Mouse (Mus musculus) intestine, embryonic 14.5 days (tissue): Measurements from ENCODE around the gene Mrpl12. TPM values are rescaled to one million over a fixed set of nuclear protein-coding genes. Genes with fewer than 3 reads are reported as not detected.
A peak's percentile ranks its signal among the peaks of the same experiment; 100 is the strongest.

Source experiments
- ATAC-seq: fragments of 200-750 bp; cut with Nextera tagmentation; replicated peaks from 2 replicates; pipeline ENCODE4 v1.8.0; 2017; ENCODE audit warnings: low read depth, moderate number of reproducible peaks, moderate TSS enrichment, moderate library complexity; ENCODE audit not compliant: low FRiP score, low TSS enrichment
- DNase-seq: peaks from one replicate; pipeline ENCODE4 v3.0.0-alpha.2; 2018; ENCODE audit warnings: low spot score
- H3K27ac ChIP-seq: fragments of 300-500 bp; sonication (generic); 2 replicates; pipeline ENCODE4 v1.5.1; 2014; ENCODE audit warnings: low read depth, mild to moderate bottlenecking, control low read depth
- H3K27me3 ChIP-seq: fragments of 300-500 bp; sonication (generic); replicated peaks from 2 replicates; pipeline ENCODE4 v1.6.1; 2014; ENCODE audit warnings: low read length, control low read depth; ENCODE audit not compliant: control insufficient read depth, insufficient read depth
- H3K36me3 ChIP-seq: fragments of 300-500 bp; sonication (generic); 2 replicates; pipeline ENCODE4 v1.6.1; 2014; ENCODE audit warnings: low read length, control low read depth; ENCODE audit not compliant: control insufficient read depth, insufficient read depth
- H3K4me1 ChIP-seq: fragments of 300-500 bp; sonication (generic); replicated peaks from 2 replicates; pipeline ENCODE4 v1.6.1; 2014; ENCODE audit warnings: low read length, control low read depth, mixed read lengths; ENCODE audit not compliant: control insufficient read depth, insufficient read depth
- H3K4me2 ChIP-seq: fragments of 300-500 bp; sonication (generic); 2 replicates; pipeline ENCODE4 v1.6.1; 2014; ENCODE audit warnings: low read length
- H3K4me3 ChIP-seq: fragments of 300-500 bp; sonication (generic); 2 replicates; pipeline ENCODE4 v1.5.1; 2014; ENCODE audit warnings: low read depth, low read length, control low read depth, mixed read lengths
- H3K9ac ChIP-seq: fragments of 300-500 bp; sonication (generic); 2 replicates; pipeline ENCODE4 v1.6.1; 2014; ENCODE audit warnings: mild to moderate bottlenecking, low read length
- H3K9me3 ChIP-seq: fragments of 300-500 bp; sonication (generic); 2 replicates; pipeline ENCODE4 v1.6.1; 2016; ENCODE audit warnings: low read length, control low read depth; ENCODE audit not compliant: control insufficient read depth
- WGBS: fragments of 180-500 bp; shearing (Covaris S2); extraction: QIAGEN DNeasy Blood & Tissue Kit; methylation state at CpG from one replicate; pipeline ENCODE4 v1.1.7; 2014; 5-methylcytosine and 5-hydroxymethylcytosine counted together
- polyA plus RNA-seq: library from polyadenylated mRNA; unstranded; fragments of >200 nt; fragmentation: Nextera tagmentation; extraction: Ambion mirVana; gene quantifications from 2 replicates; pipeline ENCODE4 v1.2.1, GENCODE M21; 2014

Mrpl12 gene
- polyA plus RNA-seq, 1 experiment from 2014 or later: 226 TPM

DNA sequence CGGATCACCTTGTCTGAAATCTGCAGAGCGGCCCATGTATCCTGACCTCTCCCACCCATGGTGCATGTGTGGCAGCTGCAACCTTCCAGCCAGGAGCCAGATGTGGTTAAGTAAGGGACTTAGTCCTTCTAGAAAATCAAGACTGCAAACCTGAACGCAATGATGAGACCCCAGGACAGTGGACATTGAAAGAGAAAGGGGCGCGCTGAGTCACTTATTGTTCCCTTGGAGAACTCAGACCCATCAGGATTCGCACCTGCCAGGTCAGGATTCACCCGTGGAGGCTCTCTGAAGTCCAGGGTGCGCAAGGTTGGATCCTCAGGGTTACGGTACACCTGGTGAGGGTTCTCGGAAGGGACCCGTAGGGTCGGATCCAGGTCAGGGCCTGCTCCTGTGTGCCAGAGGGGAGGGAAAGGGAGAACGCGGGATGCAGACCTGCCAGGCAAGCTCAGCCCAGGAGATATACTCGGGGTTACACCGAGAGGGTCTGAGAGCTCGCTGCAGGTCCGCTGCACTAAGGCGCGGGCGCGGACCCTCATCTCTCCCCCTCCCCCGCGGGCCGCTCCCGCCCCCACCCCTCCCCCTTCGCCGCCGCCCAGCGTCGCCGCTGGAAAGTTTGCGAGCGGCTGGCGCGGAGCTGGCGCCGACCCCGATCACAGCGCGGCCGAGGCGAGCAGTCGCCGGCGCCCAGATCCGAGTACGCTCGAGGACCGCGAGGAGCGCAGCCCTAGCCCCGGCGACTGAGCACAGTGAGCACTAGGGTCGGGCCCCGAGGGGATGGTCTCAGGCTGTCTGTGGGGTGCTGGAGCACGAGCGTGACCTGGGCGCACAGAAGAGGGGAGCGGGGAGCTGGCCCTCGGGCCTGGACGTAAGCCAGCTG lies 45.9 kb downstream of the Mrpl12 start, which contains the start of gene Gcgr:
Gene Gcgr, plus strand, starts transcription at position 615 of the 880 bp plus-strand sequence.
- Histone ChIP-seq H3K4me3 (peak within 1 kb of the TSS; percentile 39), H3K36me3 (no peaks in the 10 kb centered on the region), H3K27me3 (peaks cover 65% of the 10 kb centered on the region), H3K9ac (peak within 1 kb of the TSS; percentile 41), H3K4me2 (peak within 1 kb of the TSS; percentile 84), H3K9me3 (no peaks in the 10 kb centered on the region), H3K4me1 (peaks cover 2% of the 10 kb centered on the region; the same call in 1 of the 2 replicates), H3K27ac (no peak within 1 kb of the TSS)
- 9% methylated on average over 52 of the region's 62 CpGs for WGBS
- DNase-seq: peak; percentile 69
- peak; percentile 50 for ATAC-seq

DNA sequence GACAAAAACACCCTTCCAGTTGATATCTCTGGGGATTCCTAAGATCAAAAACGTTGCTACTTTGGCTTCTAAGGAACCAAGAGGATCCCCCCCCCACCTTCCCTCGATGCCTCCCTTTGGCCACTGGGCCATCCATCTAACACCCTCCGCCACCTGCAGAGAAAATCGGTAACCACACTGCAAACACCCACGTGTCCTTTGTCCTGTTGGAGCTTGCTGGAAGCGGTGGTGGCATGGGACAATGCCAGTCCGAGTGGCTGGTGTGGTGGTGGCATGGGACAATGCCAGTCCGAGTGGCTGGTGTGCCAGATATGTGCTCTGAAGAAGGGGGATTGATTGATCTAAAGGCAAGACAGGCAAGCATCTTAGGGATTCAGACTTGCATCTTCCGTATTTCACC lies 47.2 kb downstream of the Mrpl12 start:
- 23% methylated on average over 9 of the region's 9 CpGs for WGBS
- Histone ChIP-seq H3K27me3 (peaks cover 65% of the 10 kb centered on the region), H3K4me3 (0 out of 2 replicates have a peak overlapping the region, but pooled peaks have one; percentile 39), H3K36me3 (no peaks in the 10 kb centered on the region), H3K9ac (no peak overlapping the region), H3K27ac (no peak overlapping the region), H3K9me3 (no peaks in the 10 kb centered on the region), H3K4me2 (no peak overlapping the region), H3K4me1 (peaks cover 2% of the 10 kb centered on the region; the same call in 1 of the 2 replicates)
- no peak for DNase-seq
- ATAC-seq: no peak

DNA sequence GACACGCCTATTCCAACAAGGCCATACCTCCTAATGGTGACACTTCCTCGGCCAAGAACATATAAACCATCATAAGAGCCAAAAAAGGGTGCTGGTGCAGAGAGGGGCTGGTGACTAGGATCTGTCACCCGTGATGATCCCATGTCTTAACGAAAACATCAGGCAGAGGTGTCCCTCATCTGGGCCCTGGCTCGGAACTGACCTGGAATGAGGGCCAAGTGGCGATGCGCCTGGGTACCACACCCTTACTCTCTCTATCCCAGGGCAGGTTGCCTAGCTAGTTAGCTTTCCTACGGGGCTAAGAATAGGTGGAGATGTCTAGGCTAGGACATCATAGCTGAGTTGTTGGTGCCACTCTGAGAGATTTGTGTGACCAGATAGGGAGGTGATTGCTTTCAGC lies 49.7 kb downstream of the Mrpl12 start:
- no peaks in the 10 kb centered on the region for H3K9me3 ChIP-seq
- WGBS: 80% methylated on average over 8 of the region's 8 CpGs
- no peak overlapping the region for H3K27ac ChIP-seq
- no peak overlapping the region for H3K4me2 ChIP-seq
- H3K27me3 ChIP-seq: peaks cover 50% of the 10 kb centered on the region
- H3K4me3 ChIP-seq: no peak overlapping the region
- peaks cover 2% of the 10 kb centered on the region; the same call in 1 of the 2 replicates for H3K4me1 ChIP-seq
- DNase-seq (no peak), ATAC-seq (no peak)
- H3K9ac ChIP-seq: no peak overlapping the region
- no peaks in the 10 kb centered on the region for H3K36me3 ChIP-seq

DNA sequence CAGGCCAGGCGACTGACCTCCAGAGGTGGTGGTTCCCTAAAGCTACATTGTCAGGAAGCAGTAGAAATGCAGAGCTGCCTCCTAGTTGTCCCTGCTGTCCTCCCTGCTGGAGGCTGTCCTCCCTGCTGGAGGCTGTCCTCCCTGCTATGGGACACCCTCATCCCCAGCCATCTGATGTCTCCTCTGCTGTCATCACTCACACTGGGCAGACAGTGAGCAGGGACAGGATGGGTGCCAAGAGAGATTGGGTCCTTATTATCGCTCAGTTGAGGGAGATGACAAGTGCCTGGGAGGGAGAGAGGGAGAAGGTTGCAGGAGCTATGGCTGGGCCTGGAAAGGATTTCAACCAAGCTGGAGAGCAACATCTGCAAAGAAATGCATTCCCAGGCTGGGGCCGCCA lies 50.7 kb downstream of the Mrpl12 start:
- no peak overlapping the region for H3K4me3 ChIP-seq
- no peak overlapping the region for H3K9ac ChIP-seq
- ATAC-seq: no peak
- no peaks in the 10 kb centered on the region for H3K36me3 ChIP-seq
- 69% methylated on average over 3 of the region's 3 CpGs for WGBS
- H3K9me3 ChIP-seq: no peaks in the 10 kb centered on the region
- H3K27me3 ChIP-seq: peaks cover 40% of the 10 kb centered on the region
- DNase-seq: no peak
- H3K27ac ChIP-seq: no peak overlapping the region
- H3K4me2 ChIP-seq: no peak overlapping the region
- H3K4me1 ChIP-seq: peaks cover 13% of the 10 kb centered on the region

DNA sequence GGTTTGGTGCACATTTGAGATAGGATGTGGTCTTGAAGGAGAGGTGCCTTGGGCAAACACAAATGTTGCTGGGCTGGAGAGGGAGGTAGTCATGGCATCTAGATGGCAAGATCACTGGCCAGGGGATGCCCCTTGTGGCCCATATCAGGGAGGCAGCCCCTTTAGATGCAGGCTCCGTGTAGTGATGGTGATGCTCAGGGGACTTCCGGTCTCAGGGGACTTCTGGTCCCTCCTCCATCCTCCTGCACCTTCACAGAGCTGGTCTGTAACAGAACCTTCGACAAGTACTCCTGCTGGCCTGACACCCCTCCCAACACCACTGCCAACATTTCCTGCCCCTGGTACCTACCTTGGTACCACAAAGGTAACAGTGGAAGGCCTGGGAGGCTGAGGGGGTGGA lies 51.4 kb downstream of the Mrpl12 start:
- no peak for ATAC-seq
- no peaks in the 10 kb centered on the region for H3K36me3 ChIP-seq
- WGBS: 68% methylated on average over 3 of the region's 3 CpGs

DNA sequence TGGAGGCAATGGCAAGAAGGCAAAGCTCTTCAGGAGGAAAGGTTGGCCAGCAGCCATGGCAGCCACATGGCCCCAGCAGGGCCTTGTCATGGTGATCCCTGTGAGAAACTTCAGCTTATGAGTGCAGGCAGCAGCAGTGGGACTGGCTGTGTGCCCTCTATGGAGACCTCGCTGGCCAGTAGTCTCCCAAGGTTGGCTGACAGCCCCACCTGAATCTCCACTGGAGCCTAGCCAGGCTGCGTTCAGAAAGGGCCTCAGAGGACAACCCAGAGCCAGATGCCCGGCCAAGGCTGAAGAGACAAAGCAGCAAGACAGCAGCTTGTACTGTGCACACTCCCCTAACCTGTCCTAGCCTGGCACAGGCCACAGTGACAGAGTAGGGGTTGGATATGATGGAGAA lies 54.1 kb downstream of the Mrpl12 start:
- DNase-seq (no peak), ATAC-seq (no peak)
- Histone ChIP-seq H3K9ac (no peak overlapping the region), H3K4me1 (peaks cover 11% of the 10 kb centered on the region), H3K9me3 (no peaks in the 10 kb centered on the region), H3K27me3 (peaks cover 6% of the 10 kb centered on the region; the same call in 1 of the 2 replicates), H3K36me3 (peaks cover 21% of the 10 kb centered on the region), H3K27ac (peak overlapping the region; percentile 64), H3K4me2 (no peak overlapping the region), H3K4me3 (no peak overlapping the region)
- 81% methylated on average over 3 of the region's 3 CpGs for WGBS

More for the DNA sequence above, 51.4 kb downstream of the Mrpl12 start:
- no peak overlapping the region for H3K4me3 ChIP-seq
- no peak for DNase-seq
- no peaks in the 10 kb centered on the region for H3K9me3 ChIP-seq
- no peak overlapping the region for H3K4me2 ChIP-seq
- H3K27me3 ChIP-seq: peaks cover 33% of the 10 kb centered on the region
- H3K9ac ChIP-seq: no peak overlapping the region
- no peak overlapping the region for H3K27ac ChIP-seq
- peaks cover 11% of the 10 kb centered on the region for H3K4me1 ChIP-seq

Other genes starting within 250 kb of the Mrpl12 start
- 2,797 and 3,021 TPM in 2 replicates for gene Actg1, start 136.1 kb upstream of the Mrpl12 start, polyA plus RNA-seq
- 0.12 and 0.65 TPM in 2 replicates for gene Fscn2, start 123.1 kb upstream of the Mrpl12 start, polyA plus RNA-seq
- gene Faap100, start 105.8 kb upstream of the Mrpl12 start, polyA plus RNA-seq: 32.6 and 37.0 TPM in 2 replicates
- 34.5 and 37.4 TPM in 2 replicates for gene Nploc4, start 46.9 kb upstream of the Mrpl12 start, polyA plus RNA-seq
- gene Tspan10, start 42.0 kb upstream of the Mrpl12 start, polyA plus RNA-seq: not detected in 2 replicates
- not detected in 2 replicates for gene Pde6g, start 31.1 kb upstream of the Mrpl12 start, polyA plus RNA-seq
- gene Oxld1, start 26.5 kb upstream of the Mrpl12 start, polyA plus RNA-seq: 16.5 and 17.5 TPM in 2 replicates
- 30.5 and 31.2 TPM in 2 replicates for gene Ccdc137, start 26.5 kb upstream of the Mrpl12 start, polyA plus RNA-seq
- 46.0 and 46.8 TPM in 2 replicates for gene Arl16, start 17.0 kb upstream of the Mrpl12 start, polyA plus RNA-seq
- 74.6 and 83.1 TPM in 2 replicates for gene Slc25a10, start 7.2 kb downstream of the Mrpl12 start, polyA plus RNA-seq
- gene Gcgr, start 46.1 kb downstream of the Mrpl12 start, polyA plus RNA-seq: 0.42 and 0.50 TPM in 2 replicates
- 191 and 209 TPM in 2 replicates for gene Mcrip1, start 65.1 kb downstream of the Mrpl12 start, polyA plus RNA-seq
- 0.24 TPM in 1 of 2 replicates, not detected in the other for gene Ppp1r27, start 66.5 kb downstream of the Mrpl12 start, polyA plus RNA-seq
- 746 and 800 TPM in 2 replicates for gene P4hb, start 88.6 kb downstream of the Mrpl12 start, polyA plus RNA-seq
- 627 and 633 TPM in 2 replicates for gene Arhgdia, start 97.0 kb downstream of the Mrpl12 start, polyA plus RNA-seq
- gene Alyref, start 113.8 kb downstream of the Mrpl12 start, polyA plus RNA-seq: 387 and 448 TPM in 2 replicates
- 244 TPM in 2 replicates for gene Anapc11, start 113.8 kb downstream of the Mrpl12 start, polyA plus RNA-seq
- gene Npb, start 123.9 kb downstream of the Mrpl12 start, polyA plus RNA-seq: 3.5 and 4.4 TPM in 2 replicates
- gene Pcyt2, start 133.3 kb downstream of the Mrpl12 start, polyA plus RNA-seq: 157 and 179 TPM in 2 replicates
- gene Sirt7, start 140.6 kb downstream of the Mrpl12 start, polyA plus RNA-seq: 31.8 and 35.6 TPM in 2 replicates
- gene Mafg, start 149.0 kb downstream of the Mrpl12 start, polyA plus RNA-seq: 20.1 and 25.0 TPM in 2 replicates
- gene Pycr1, start 159.2 kb downstream of the Mrpl12 start, polyA plus RNA-seq: 22.4 and 23.2 TPM in 2 replicates
- 0.32 TPM in 1 of 2 replicates, not detected in the other for gene Myadml2, start 163.5 kb downstream of the Mrpl12 start, polyA plus RNA-seq
- 1.1 and 1.3 TPM in 2 replicates for gene Notum, start 176.6 kb downstream of the Mrpl12 start, polyA plus RNA-seq
- 93.2 and 104 TPM in 2 replicates for gene Aspscr1, start 188.4 kb downstream of the Mrpl12 start, polyA plus RNA-seq
- 178 TPM in 2 replicates for gene Cenpx, start 229.1 kb downstream of the Mrpl12 start, polyA plus RNA-seq
- 42.8 and 44.9 TPM in 2 replicates for gene Lrrc45, start 229.3 kb downstream of the Mrpl12 start, polyA plus RNA-seq
- 9.4 and 10.2 TPM in 2 replicates for gene Rac3, start 236.9 kb downstream of the Mrpl12 start, polyA plus RNA-seq
- 25.3 and 25.8 TPM in 2 replicates for gene Dcxr, start 242.7 kb downstream of the Mrpl12 start, polyA plus RNA-seq
- gene Cbr2, start 247.5 kb downstream of the Mrpl12 start, polyA plus RNA-seq: 0.70 TPM in 1 of 2 replicates, not detected in the other